Mouse (Mus musculus) inflammation-experienced regulatory T-cells, adult 6 months (primary cell): ENCODE results near the gene Fam168a. TPM values are rescaled to one million over a fixed set of nuclear protein-coding genes. Genes with fewer than 3 reads are reported as not detected.
"Not testable (repeated sequence)": the region's sequence is repeated elsewhere in the genome, so short reads cannot be mapped to it uniquely, and the experiment has no call there.

Experiments used
- ATAC-seq: one replicate; pipeline ENCODE4 v1.8.0; 2017
- polyA plus RNA-seq, 3 experiments: library from polyadenylated mRNA; unstranded; fragments of 100-300 nt; shearing (Covaris generic); gene quantifications; one replicate each; pipeline ENCODE4 v1.2.1; 2017

The Fam168a gene
- polyA plus RNA-seq, 3 experiments from 2014 or later = 13.4 to 35.3 (median 26.6) TPM

GRCm38 (mm10) chr7:100706883-100707480 is 547 bp downstream of the Fam168a start:
- peak; percentile 19 for ATAC-seq

GRCm38 (mm10) chr7:100718741-100719140 is 12.3 kb downstream of the Fam168a start:
- ATAC-seq = no peak

- no peak for ATAC-seq
These were observed 15.8 kb downstream of the Fam168a start for GRCm38 (mm10) chr7:100722268-100722667.

GRCm38 (mm10) chr7:100723453-100724294 is 17.2 kb downstream of the Fam168a start:
- no peak for ATAC-seq

- ATAC-seq = no peak
These were observed 21.2 kb downstream of the Fam168a start for GRCm38 (mm10) chr7:100727538-100728085.

- ATAC-seq = no peak
These were observed 23.3 kb downstream of the Fam168a start for GRCm38 (mm10) chr7:100729778-100730177.

- ATAC-seq = peak; percentile 80
These were observed 26.1 kb downstream of the Fam168a start for GRCm38 (mm10) chr7:100732341-100733050.

GRCm38 (mm10) chr7:100733051-100733813 is 26.8 kb downstream of the Fam168a start:
- no peak for ATAC-seq

- no peak for ATAC-seq
These were observed 27.8 kb downstream of the Fam168a start for GRCm38 (mm10) chr7:100734201-100734600.

- ATAC-seq = not testable (repeated sequence)
These were observed 28.5 kb downstream of the Fam168a start for GRCm38 (mm10) chr7:100734905-100735304.

GRCm38 (mm10) chr7:100736131-100736530 is 29.7 kb downstream of the Fam168a start:
- ATAC-seq = no peak

GRCm38 (mm10) chr7:100744372-100744771 is 37.9 kb downstream of the Fam168a start:
- ATAC-seq = no peak

GRCm38 (mm10) chr7:100750101-100750500 is 43.7 kb downstream of the Fam168a start:
- ATAC-seq = no peak

GRCm38 (mm10) chr7:100758718-100759117 is 52.3 kb downstream of the Fam168a start:
- ATAC-seq = no peak

GRCm38 (mm10) chr7:100762726-100763125 is 56.3 kb downstream of the Fam168a start:
- ATAC-seq = no peak

- no peak for ATAC-seq
These were observed 61.1 kb downstream of the Fam168a start for GRCm38 (mm10) chr7:100767568-100767967.

- no peak for ATAC-seq
These were observed 61.6 kb downstream of the Fam168a start for GRCm38 (mm10) chr7:100768009-100768408.

GRCm38 (mm10) chr7:100769534-100770083 is 63.2 kb downstream of the Fam168a start:
- no peak for ATAC-seq

GRCm38 (mm10) chr7:100770669-100771341 is 64.4 kb downstream of the Fam168a start:
- no peak for ATAC-seq

- no peak for ATAC-seq
These were observed 67.8 kb downstream of the Fam168a start for GRCm38 (mm10) chr7:100774189-100774588.

GRCm38 (mm10) chr7:100775810-100776209 is 69.4 kb downstream of the Fam168a start:
- no peak for ATAC-seq
